Mouse (Mus musculus): ENCODE data around the gene Slc25a25.

Gene Slc25a25

GRCm38 (mm10) chr2:32429215-32429891 is 21.9 kb downstream of the Slc25a25 start:
- no peak for DNase-seq (ENCODE audit: low read depth, low spot score)

- no peak for DNase-seq (ENCODE audit: low read depth, low spot score)
These were observed 23.0 kb downstream of the Slc25a25 start for GRCm38 (mm10) chr2:32428262-32428722.

- DNase-seq (ENCODE audit: low read depth, low spot score): no peak
These were observed 23.5 kb downstream of the Slc25a25 start for GRCm38 (mm10) chr2:32427720-32428119.

DNA sequence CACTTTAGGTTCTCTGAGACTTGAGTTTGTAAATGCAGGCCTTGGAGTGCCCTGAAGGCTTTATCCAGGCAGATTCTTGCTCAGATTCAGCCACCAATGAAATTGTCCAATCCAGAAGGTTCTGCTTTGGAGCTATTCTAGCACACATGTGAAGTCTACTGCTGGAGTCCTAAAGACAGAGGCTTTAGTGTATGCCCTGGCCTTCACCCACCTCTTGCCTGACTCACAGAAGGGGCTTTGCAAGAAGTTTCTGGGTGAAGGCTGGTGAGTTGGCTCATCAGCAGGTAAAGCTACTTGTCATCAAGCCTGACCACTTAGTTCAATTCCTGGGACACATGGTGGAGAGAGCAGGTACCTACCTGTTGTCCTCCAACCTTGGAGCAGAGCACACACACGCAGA is 25.1 kb downstream of the Slc25a25 start:
- no peak for DNase-seq (ENCODE audit: low read depth, low spot score)

DNA sequence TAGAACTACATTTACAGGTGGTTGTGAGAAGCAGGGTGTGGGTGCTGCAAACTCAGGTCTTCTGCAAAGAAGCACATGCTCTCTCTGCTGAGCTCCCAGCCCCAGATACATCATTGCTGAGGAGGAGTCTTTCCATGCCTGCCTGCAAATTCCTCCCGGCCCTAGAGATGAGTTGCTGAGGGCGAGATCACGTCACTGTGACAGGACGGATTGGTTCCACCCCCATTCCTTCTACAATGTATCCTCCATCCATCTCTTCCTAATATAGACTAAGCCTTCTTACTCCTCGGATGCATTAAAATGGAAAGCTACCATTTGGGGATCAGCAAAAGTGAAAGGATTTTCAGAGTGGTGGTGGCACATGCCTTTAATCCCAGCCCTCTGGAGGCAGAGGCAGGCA is 25.7 kb downstream of the Slc25a25 start:
- DNase-seq (ENCODE audit: low read depth, low spot score): no peak

- DNase-seq (ENCODE audit: low read depth, low spot score): no peak
These were observed 26.4 kb downstream of the Slc25a25 start for GRCm38 (mm10) chr2:32424796-32425195.

GRCm38 (mm10) chr2:32423481-32424331 is 27.5 kb downstream of the Slc25a25 start:
- DNase-seq (ENCODE audit: low read depth, low spot score): peak; percentile 81

DNA sequence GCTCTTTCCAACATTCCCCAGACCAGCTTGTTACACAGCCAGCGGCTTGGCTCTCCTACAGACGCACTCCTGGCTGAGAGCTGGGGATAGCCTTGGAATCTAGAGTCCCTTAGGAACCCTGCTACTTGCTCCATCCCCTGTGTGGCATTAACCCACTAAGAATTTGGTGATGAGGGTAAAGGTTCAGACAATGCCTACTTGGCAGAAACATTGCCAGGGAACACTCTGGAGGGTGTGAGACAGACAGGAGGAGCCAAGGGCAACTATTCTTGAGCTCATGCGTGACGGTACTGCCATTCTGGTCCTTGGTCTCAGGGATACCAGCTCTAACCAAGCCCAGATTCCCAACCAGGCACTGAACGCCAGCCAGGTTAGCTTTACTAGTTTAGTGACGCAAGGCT is 29.4 kb downstream of the Slc25a25 start:
- no peak for DNase-seq (ENCODE audit: low read depth, low spot score)

- DNase-seq (ENCODE audit: low read depth, low spot score): no peak
These were observed 30.6 kb downstream of the Slc25a25 start for GRCm38 (mm10) chr2:32420647-32421046.

DNA sequence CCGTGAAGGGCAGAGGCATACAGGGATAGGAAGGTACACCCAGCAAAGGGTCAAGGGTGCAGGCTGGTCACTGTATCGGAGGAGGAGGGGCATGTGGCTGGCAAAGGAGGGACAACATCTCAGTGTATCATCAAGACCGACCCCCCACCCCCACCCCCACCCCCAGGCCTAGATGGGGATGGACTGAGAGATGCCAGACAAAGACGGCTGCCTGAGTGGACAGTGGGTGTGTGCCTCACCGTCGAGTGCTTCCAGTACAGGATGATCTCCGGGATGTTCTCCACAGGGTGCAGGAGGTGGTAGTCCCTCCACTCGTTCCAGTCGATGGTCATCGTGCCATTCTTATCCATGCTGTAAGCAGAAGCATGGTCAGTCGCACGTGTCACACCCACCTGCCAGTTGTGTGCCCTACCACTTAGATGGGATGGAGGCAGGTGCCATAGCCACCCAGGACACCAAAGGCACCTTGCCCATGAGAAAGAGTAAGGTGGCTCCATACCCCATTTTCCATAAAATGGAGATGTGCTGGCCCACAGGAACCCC is 31.1 kb downstream of the Slc25a25 start:
- DNase-seq (ENCODE audit: low read depth, low spot score): no peak

DNA sequence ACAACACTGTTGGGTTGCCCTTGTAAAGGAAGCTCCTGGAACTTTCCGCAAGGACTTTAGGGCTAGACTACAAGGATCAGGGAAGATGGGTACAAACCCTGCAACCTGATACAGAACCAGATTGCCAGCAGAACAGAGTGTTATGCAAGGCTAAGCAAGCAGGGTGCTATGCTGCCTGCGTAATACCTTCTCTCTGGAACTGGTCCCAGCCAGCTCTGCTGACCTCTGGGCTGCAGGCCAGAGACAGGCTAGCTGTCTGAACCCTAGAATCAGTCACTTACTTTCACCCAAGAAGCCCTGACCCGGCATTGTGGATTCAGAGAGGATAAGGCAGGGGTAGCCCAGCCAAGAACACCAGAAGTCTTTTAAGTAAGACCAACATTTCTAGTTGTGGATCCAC is 31.9 kb downstream of the Slc25a25 start:
- no peak for DNase-seq (ENCODE audit: low read depth, low spot score)

DNA sequence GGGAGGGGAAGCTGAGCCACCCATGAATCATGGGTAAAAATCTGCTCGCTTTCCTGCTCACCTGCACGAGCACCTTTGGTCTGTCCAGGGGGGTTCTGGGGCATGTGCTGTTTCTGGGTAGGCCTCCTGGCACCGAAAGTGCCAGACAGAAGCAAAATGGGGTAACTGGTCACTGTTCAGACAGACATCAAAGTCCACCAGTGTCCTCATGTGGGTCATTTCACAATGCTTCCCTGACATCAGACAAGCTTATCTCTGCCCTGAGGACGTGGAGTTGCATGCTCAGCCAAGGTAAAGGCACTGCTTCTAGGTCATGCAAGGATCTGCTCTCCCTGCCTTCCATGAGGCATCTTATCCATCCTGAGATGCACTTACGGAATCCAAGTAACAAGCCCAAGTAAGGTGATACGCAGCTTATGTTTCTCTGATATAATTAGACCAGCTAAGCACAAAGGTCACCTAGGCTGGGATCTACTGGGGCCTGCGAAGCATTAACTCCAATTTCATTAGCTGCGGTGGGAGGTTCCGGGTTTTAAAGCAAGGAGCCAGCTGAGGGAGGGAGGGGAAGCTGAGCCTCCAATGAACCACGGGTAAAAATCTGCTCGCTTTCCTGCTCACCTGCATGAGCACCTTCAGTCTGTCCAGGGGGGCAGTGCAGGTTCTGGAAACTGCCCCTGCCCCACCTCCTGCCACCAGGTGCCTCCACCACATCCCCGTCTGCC is 32.7 kb downstream of the Slc25a25 start:
- no peak for DNase-seq (ENCODE audit: low read depth, low spot score)

DNA sequence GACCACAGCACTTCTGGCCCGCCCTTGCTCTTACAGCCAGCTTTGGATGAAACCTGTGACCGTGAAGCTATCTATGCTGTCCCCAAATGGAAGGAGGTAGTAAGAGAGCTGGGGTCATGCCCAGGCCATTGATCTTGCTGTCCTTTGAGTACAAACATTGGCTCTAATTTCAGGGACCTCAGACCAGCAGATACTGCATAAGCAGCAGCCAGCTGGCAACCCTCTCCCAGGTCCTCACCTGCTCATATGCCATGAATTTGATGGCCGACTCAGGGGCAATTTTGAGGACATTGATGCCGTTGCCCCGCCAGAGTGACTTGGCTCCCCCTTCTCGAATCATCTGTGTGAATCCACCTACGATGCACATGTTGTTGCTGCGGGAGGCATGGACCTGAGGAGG is 33.8 kb downstream of the Slc25a25 start:
- DNase-seq (ENCODE audit: low read depth, low spot score): no peak

DNA sequence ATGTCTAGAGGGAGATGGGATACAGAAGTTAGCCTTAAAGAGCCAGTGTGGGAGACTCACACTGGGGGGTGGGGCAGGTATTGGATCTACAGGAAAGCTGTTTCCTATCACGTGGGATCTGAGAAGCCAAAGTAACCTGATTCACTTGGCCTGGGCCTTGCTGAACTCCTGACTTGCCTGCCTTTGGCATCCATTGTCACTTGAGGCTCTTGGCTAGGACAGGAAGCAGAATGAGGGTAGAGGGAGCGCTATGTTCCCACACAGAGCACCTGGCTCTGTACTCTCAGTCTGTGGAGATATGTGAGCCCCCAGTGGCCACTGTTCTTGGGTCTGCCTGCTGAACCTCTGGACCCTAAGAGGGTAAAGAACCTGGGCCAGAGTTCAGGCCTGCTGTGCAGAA is 34.7 kb downstream of the Slc25a25 start:
- no peak for DNase-seq (ENCODE audit: low read depth, low spot score)

- DNase-seq (ENCODE audit: low read depth, low spot score): no peak
These were observed 35.4 kb downstream of the Slc25a25 start for GRCm38 (mm10) chr2:32415801-32416200.

DNA sequence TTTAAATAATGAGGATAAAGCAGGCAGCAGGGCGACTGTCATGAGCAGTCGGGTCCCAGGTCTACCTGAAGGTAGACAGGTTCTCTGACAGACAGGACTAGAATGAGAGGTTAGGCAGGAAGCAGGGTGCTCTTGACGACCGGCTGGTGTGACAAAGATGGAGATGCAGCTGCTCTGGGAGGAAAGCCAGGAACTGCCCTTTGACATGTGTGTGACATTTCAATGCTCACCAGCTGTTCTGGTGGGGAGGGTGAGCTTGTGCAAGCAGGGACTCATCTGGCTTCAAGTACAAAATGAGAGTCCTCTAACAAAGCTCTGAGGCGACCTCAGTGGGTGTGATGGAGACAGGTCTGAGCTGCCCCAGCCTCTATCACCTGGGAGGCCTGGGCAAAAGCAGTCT is 37.3 kb downstream of the Slc25a25 start:
- no peak for DNase-seq (ENCODE audit: low read depth, low spot score)

- DNase-seq (ENCODE audit: low read depth, low spot score): no peak
These were observed 38.3 kb downstream of the Slc25a25 start for GRCm38 (mm10) chr2:32412742-32413531.

DNA sequence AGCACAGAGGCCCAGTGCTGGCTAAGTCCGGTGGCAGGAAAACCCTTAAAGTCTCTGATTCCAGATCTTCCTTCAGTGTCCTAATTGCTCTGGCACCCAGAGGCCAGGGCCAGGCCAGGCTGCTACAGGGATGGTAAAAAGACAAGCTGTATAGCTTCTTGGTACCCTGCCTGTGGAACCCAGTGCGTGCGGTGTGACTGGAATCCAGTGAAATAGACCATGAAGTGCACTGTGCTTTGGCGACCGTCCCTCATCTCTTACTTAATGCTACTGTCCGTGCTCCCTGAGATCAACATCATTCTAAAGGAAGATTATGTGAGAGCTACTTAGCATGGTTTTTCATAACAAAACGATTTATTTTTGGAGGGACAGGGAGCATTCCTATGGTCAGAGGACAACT is 39.8 kb downstream of the Slc25a25 start:
- no peak for DNase-seq (ENCODE audit: low read depth, low spot score)

DNA sequence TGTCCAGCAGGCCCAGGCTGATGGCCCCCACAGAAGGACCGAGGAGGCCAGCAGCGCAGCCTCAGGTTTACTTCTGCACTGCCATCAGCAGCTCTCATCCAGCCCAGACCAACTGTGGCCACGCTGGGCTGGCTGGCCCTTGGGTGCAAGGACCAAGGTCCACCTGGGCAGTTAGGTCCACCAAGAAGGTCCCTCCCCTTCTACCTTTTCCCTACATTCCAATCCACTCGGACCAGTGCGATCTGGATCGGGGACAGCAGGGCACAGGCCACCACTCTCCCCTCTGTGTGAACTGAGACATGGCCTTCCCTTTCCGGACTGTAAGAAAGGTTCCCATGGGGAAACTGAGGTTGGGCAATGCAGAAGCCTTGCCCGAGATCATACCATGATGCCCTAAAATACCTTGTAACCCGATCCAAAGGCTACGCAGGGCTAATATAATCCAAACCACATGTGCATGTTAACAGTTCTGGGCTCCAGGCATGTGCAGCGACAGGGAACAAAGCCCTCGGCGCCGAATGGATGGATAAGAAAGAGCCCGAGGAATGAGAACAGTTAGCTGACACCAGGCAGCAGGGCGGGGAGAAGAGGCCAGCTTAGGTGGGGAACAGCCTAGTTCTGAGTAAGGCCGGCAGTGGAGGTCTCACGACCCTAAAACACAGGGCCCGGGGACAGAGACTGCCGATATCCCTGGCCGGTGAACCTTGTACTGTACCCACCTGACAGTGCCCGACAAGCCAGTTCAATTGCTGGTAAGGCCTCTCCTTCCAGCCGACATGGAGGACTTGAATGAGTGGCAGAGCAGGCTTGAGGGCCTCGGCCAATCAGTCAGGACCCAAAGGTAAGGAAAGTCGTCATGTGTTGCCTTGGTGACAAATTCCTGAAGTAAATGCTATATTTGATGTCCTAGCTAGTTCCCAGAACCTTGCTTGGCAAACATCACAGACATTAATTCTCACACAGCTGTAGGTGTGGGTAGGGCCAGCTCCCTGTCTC is 42.5 kb downstream of the Slc25a25 start:
- DNase-seq (ENCODE audit: low read depth, low spot score): peak; percentile 36
